Mouse (Mus musculus): Measurements from ENCODE around the gene Tmem186. TPM values are rescaled to one million over a fixed set of nuclear protein-coding genes. Genes with fewer than 3 reads are reported as not detected.
A peak's percentile ranks its signal among the peaks of the same experiment; 100 is the strongest.

Tmem186 gene
- polyA plus RNA-seq, 1 experiment from 2014 or later: 8.9 TPM

GRCm38 (mm10) chr16:8612214-8613005 is 25.1 kb downstream of the Tmem186 start:
- 53% methylated on average over 8 of the region's 8 CpGs for WGBS (ENCODE audit: insufficient replicate concordance)
- peak overlapping the region; percentile 32 for H3K4me3 ChIP-seq (replicated peaks)
- peak; percentile 99 for ATAC-seq (ENCODE audit: insufficient read depth)
- H3K9me3 ChIP-seq (replicated peaks): no peaks in the 10 kb centered on the region
- H3K4me1 ChIP-seq (replicated peaks): peaks cover 47% of the 10 kb centered on the region
- peak overlapping the region; percentile 41 for H3K9ac ChIP-seq
- H3K27ac ChIP-seq (replicated peaks): peak overlapping the region; percentile 92
- no peaks in the 10 kb centered on the region for H3K27me3 ChIP-seq
- H3K36me3 ChIP-seq (replicated peaks): peaks cover 14% of the 10 kb centered on the region; the same call in 1 of the 2 replicates
- peak overlapping the region; percentile 64 for H3K4me2 ChIP-seq

GRCm38 (mm10) chr16:8610397-8610796 is 27.1 kb downstream of the Tmem186 start:
- Histone ChIP-seq H3K4me3 (replicated peaks) (no peak overlapping the region), H3K27ac (replicated peaks) (no peak overlapping the region), H3K9me3 (replicated peaks) (no peaks in the 10 kb centered on the region), H3K9ac (no peak overlapping the region), H3K27me3 (no peaks in the 10 kb centered on the region), H3K36me3 (replicated peaks) (peaks cover 12% of the 10 kb centered on the region; the same call in 1 of the 2 replicates), H3K4me1 (replicated peaks) (peaks cover 47% of the 10 kb centered on the region), H3K4me2 (no peak overlapping the region)
- ATAC-seq (ENCODE audit: insufficient read depth): no peak
- 53% methylated on average over 3 of the region's 3 CpGs for WGBS (ENCODE audit: insufficient replicate concordance)

GRCm38 (mm10) chr16:8603789-8604188 is 33.7 kb downstream of the Tmem186 start:
- peak; percentile 86 for ATAC-seq (ENCODE audit: insufficient read depth)
- 40% methylated on average over 3 of the region's 3 CpGs for WGBS (ENCODE audit: insufficient replicate concordance)
- Histone ChIP-seq H3K9me3 (replicated peaks) (no peaks in the 10 kb centered on the region), H3K9ac (no peak overlapping the region), H3K4me3 (replicated peaks) (no peak overlapping the region), H3K36me3 (replicated peaks) (0 out of 2 replicates have a peak, but pooled peaks cover 2% of the 10 kb centered on the region), H3K4me1 (replicated peaks) (peaks cover 22% of the 10 kb centered on the region), H3K27ac (replicated peaks) (peak overlapping the region; percentile 70), H3K4me2 (peak overlapping the region; percentile 10; the same call in 1 of the 2 replicates), H3K27me3 (no peaks in the 10 kb centered on the region)

GRCm38 (mm10) chr16:8597516-8597915 is 40.0 kb downstream of the Tmem186 start:
- 62% methylated on average over 5 of the region's 5 CpGs for WGBS (ENCODE audit: insufficient replicate concordance)
- H3K4me3 ChIP-seq (replicated peaks): no peak overlapping the region
- 0 out of 2 replicates have a peak, but pooled peaks cover 3% of the 10 kb centered on the region for H3K36me3 ChIP-seq (replicated peaks)
- no peak overlapping the region for H3K9ac ChIP-seq
- no peaks in the 10 kb centered on the region for H3K9me3 ChIP-seq (replicated peaks)
- ATAC-seq (ENCODE audit: insufficient read depth): no peak
- H3K27me3 ChIP-seq: no peaks in the 10 kb centered on the region
- H3K4me2 ChIP-seq: no peak overlapping the region
- no peak overlapping the region for H3K27ac ChIP-seq (replicated peaks)
- H3K4me1 ChIP-seq (replicated peaks): peaks cover 5% of the 10 kb centered on the region

- ATAC-seq (ENCODE audit: insufficient read depth): no peak
- 53% methylated on average over 4 of the region's 4 CpGs for WGBS (ENCODE audit: insufficient replicate concordance)
- no peak overlapping the region for H3K27ac ChIP-seq (replicated peaks)
Measured at GRCm38 (mm10) chr16:8596336-8596735, 41.2 kb downstream of the Tmem186 start.

GRCm38 (mm10) chr16:8595411-8595810 is 42.1 kb downstream of the Tmem186 start:
- no peak overlapping the region for H3K9ac ChIP-seq
- no peak for ATAC-seq (ENCODE audit: insufficient read depth)
- H3K27ac ChIP-seq (replicated peaks): no peak overlapping the region
- no peaks in the 10 kb centered on the region for H3K4me1 ChIP-seq (replicated peaks)
- no peaks in the 10 kb centered on the region for H3K27me3 ChIP-seq
- no peaks in the 10 kb centered on the region for H3K9me3 ChIP-seq (replicated peaks)
- H3K4me2 ChIP-seq: no peak overlapping the region
- H3K4me3 ChIP-seq (replicated peaks): no peak overlapping the region
- 55% methylated on average over 4 of the region's 4 CpGs for WGBS (ENCODE audit: insufficient replicate concordance)
- 0 out of 2 replicates have a peak, but pooled peaks cover 3% of the 10 kb centered on the region for H3K36me3 ChIP-seq (replicated peaks)

More at GRCm38 (mm10) chr16:8596336-8596735, 41.2 kb downstream of the Tmem186 start:
- no peak overlapping the region for H3K9ac ChIP-seq
- no peaks in the 10 kb centered on the region for H3K27me3 ChIP-seq
- no peak overlapping the region for H3K4me2 ChIP-seq
- no peaks in the 10 kb centered on the region for H3K4me1 ChIP-seq (replicated peaks)
- no peaks in the 10 kb centered on the region for H3K9me3 ChIP-seq (replicated peaks)
- H3K4me3 ChIP-seq (replicated peaks): no peak overlapping the region
- 0 out of 2 replicates have a peak, but pooled peaks cover 3% of the 10 kb centered on the region for H3K36me3 ChIP-seq (replicated peaks)

GRCm38 (mm10) chr16:8585056-8585455 is 52.5 kb downstream of the Tmem186 start:
- Histone ChIP-seq H3K9me3 (replicated peaks) (no peaks in the 10 kb centered on the region), H3K4me1 (replicated peaks) (0 out of 2 replicates have a peak, but pooled peaks cover 3% of the 10 kb centered on the region), H3K9ac (no peak overlapping the region), H3K4me2 (no peak overlapping the region), H3K36me3 (replicated peaks) (peaks cover 35% of the 10 kb centered on the region), H3K4me3 (replicated peaks) (no peak overlapping the region), H3K27ac (replicated peaks) (no peak overlapping the region), H3K27me3 (no peaks in the 10 kb centered on the region)
- 56% methylated on average over 5 of the region's 5 CpGs for WGBS (ENCODE audit: insufficient replicate concordance)
- no peak for ATAC-seq (ENCODE audit: insufficient read depth)

GRCm38 (mm10) chr16:8584248-8584647 is 53.3 kb downstream of the Tmem186 start:
- H3K27ac ChIP-seq (replicated peaks): no peak overlapping the region
- 0 out of 2 replicates have a peak, but pooled peaks cover 3% of the 10 kb centered on the region for H3K4me1 ChIP-seq (replicated peaks)
- WGBS (ENCODE audit: insufficient replicate concordance): 69% methylated on average over 1 of the region's 1 CpGs
- ATAC-seq (ENCODE audit: insufficient read depth): no peak
- no peaks in the 10 kb centered on the region for H3K9me3 ChIP-seq (replicated peaks)
- no peaks in the 10 kb centered on the region for H3K27me3 ChIP-seq
- peaks cover 35% of the 10 kb centered on the region for H3K36me3 ChIP-seq (replicated peaks)
- no peak overlapping the region for H3K4me3 ChIP-seq (replicated peaks)
- no peak overlapping the region for H3K9ac ChIP-seq
- no peak overlapping the region for H3K4me2 ChIP-seq

Small RNAs within 50 kb of the gene (microRNA-seq; reads per million reads assigned to microRNA genes)
- gene Gm22137: not detected

Other genes with a start within 250 kb of the Tmem186 start
- not detected in 2 replicates for gene Tmem114, start 212.6 kb downstream of the Tmem186 start, polyA plus RNA-seq (2015; fragmentation: Nextera tagmentation; extraction: Ambion mirVana)
- gene Mettl22, start 166.9 kb downstream of the Tmem186 start, polyA plus RNA-seq (2015; fragmentation: Nextera tagmentation; extraction: Ambion mirVana): 7.3 and 7.7 TPM in 2 replicates
- gene Abat, start 124.3 kb downstream of the Tmem186 start, polyA plus RNA-seq (2015; fragmentation: Nextera tagmentation; extraction: Ambion mirVana): 30.2 and 34.8 TPM in 2 replicates
- 30.4 and 31.5 TPM in 2 replicates for gene Pmm2, start within 50 bp of the Tmem186 start, polyA plus RNA-seq (2015; fragmentation: Nextera tagmentation; extraction: Ambion mirVana)
- gene Carhsp1, start 34.4 kb upstream of the Tmem186 start, polyA plus RNA-seq (2015; fragmentation: Nextera tagmentation; extraction: Ambion mirVana): 85.9 and 94.7 TPM in 2 replicates
- gene Gm5767, start 43.1 kb upstream of the Tmem186 start, polyA plus RNA-seq (2015; fragmentation: Nextera tagmentation; extraction: Ambion mirVana): 0.24 TPM in 1 of 2 replicates, not detected in the other
- gene Usp7, start 154.6 kb upstream of the Tmem186 start, polyA plus RNA-seq (2015; fragmentation: Nextera tagmentation; extraction: Ambion mirVana): 24.4 and 29.4 TPM in 2 replicates
- gene 1810013L24Rik, start 192.4 kb upstream of the Tmem186 start, polyA plus RNA-seq (2015; fragmentation: Nextera tagmentation; extraction: Ambion mirVana): 12.7 and 14.1 TPM in 2 replicates

Measured in liver, embryonic 15.5 days (tissue).